Mouse (Mus musculus) c-Kit-positive CD71-positive TER-119-positive erythroid progenitor cells, embryonic 14.5 days (primary cell): ENCODE measurements at regions not wholly inside any gene's neighbourhood (a gene's known extent, or its start where the extent isn't known, plus 50 kb on each side); places are given as distances from the start of the nearest gene placed in this dataset.

Experiments
- DNase-seq: peaks from one replicate; pipeline ENCODE4 v3.0.0-alpha.2; 2013; ENCODE audit warnings: low spot score

- DNase-seq, result no peak
Observed at GRCm38 (mm10) chr15:72321528-72321927, 1512.8 kb upstream of the Gm6569 start.

GRCm38 (mm10) chr15:72322127-72322526, 1512.2 kb upstream of the Gm6569 start:
- no peak for DNase-seq

- DNase-seq, result no peak
Observed at GRCm38 (mm10) chr15:72323158-72323557, 1511.2 kb upstream of the Gm6569 start.

GRCm38 (mm10) chr15:72331262-72331661, 1503.1 kb upstream of the Gm6569 start:
- DNase-seq, result no peak

- DNase-seq, result no peak
Observed at GRCm38 (mm10) chr15:72334497-72334896, 1499.9 kb upstream of the Gm6569 start.

GRCm38 (mm10) chr15:72339629-72340028, 1494.7 kb upstream of the Gm6569 start:
- no peak for DNase-seq

GRCm38 (mm10) chr15:72341991-72342390, 1492.4 kb upstream of the Gm6569 start:
- no peak for DNase-seq

GRCm38 (mm10) chr15:72342504-72342903, 1491.9 kb upstream of the Gm6569 start:
- no peak for DNase-seq

- no peak for DNase-seq
Observed at GRCm38 (mm10) chr15:72343794-72344193, 1490.6 kb upstream of the Gm6569 start.

GRCm38 (mm10) chr15:72353371-72353770, 1481.0 kb upstream of the Gm6569 start:
- DNase-seq, result no peak

- no peak for DNase-seq
Observed at GRCm38 (mm10) chr15:72355626-72356025, 1478.7 kb upstream of the Gm6569 start.

GRCm38 (mm10) chr15:72359636-72360035, 1474.7 kb upstream of the Gm6569 start:
- no peak for DNase-seq

GRCm38 (mm10) chr15:72360049-72360448, 1474.3 kb upstream of the Gm6569 start:
- no peak for DNase-seq

- no peak for DNase-seq
Observed at GRCm38 (mm10) chr15:72360463-72361030, 1473.8 kb upstream of the Gm6569 start.

GRCm38 (mm10) chr15:72373041-72373440, 1461.3 kb upstream of the Gm6569 start:
- DNase-seq, result no peak

GRCm38 (mm10) chr15:72377201-72377600, 1457.2 kb upstream of the Gm6569 start:
- DNase-seq, result no peak

GRCm38 (mm10) chr15:72379291-72379690, 1455.1 kb upstream of the Gm6569 start:
- no peak for DNase-seq

- no peak for DNase-seq
Observed at GRCm38 (mm10) chr15:72381164-72381563, 1453.2 kb upstream of the Gm6569 start.

- no peak for DNase-seq
Observed at GRCm38 (mm10) chr15:72381744-72382143, 1452.6 kb upstream of the Gm6569 start.

GRCm38 (mm10) chr15:72382521-72382920, 1451.8 kb upstream of the Gm6569 start:
- DNase-seq, result no peak

- no peak for DNase-seq
Observed at GRCm38 (mm10) chr15:72383062-72383461, 1451.3 kb upstream of the Gm6569 start.

- no peak for DNase-seq
Observed at GRCm38 (mm10) chr15:72383470-72383869, 1450.9 kb upstream of the Gm6569 start.

- DNase-seq, result no peak
Observed at GRCm38 (mm10) chr15:72393226-72393625, 1441.1 kb upstream of the Gm6569 start.

- DNase-seq, result no peak
Observed at GRCm38 (mm10) chr15:72411956-72412355, 1422.4 kb upstream of the Gm6569 start.
